Mouse (Mus musculus) layer of hippocampus, adult 8-10 months (tissue): ENCODE results near the gene 2310022A10Rik. TPM values are rescaled to one million over a fixed set of nuclear protein-coding genes. Genes with fewer than 3 reads are reported as not detected.
"Not testable (repeated sequence)": the region's sequence is repeated elsewhere in the genome, so short reads cannot be mapped to it uniquely, and the experiment has no call there.

Source experiments
- DNase-seq, 2 experiments: peaks; one replicate each; pipeline ENCODE4 v3.0.0; 2022; ENCODE audit warnings: low spot score in 2 of 2
- total RNA-seq, 4 experiments: library from RNA; stranded (reverse); gene quantifications; 2 replicates each; pipeline ENCODE4 v1.2.4; 2022

The 2310022A10Rik gene
- total RNA-seq, 4 experiments from 2014 or later: 25.9 to 34.2 (median 29.8) TPM

DNA sequence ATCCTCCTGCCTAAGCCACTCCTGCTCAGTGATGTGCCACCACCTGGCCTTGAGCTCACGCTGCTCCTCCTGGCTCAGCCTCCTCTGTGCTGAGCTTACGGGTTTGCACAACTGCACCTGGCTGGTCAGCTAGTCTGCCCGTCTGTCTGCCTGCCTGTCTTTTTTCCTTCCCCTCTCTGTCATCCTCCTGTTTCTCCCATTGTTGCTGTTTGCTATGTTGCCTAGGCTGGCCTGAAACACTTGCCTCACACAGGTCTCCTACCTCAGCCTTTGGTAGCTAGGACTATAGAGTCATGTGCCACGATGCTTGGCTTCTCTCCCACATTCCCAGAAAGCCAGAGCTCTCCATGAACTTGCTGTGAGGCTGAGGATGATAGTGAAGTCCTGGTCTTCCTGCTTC, 59.9 kb downstream of the 2310022A10Rik start:
- DNase-seq: no peak

GRCm38 (mm10) chr7:27613751-27614499, 60.9 kb downstream of the 2310022A10Rik start:
- peak; percentile 65 to 72 for DNase-seq

DNA sequence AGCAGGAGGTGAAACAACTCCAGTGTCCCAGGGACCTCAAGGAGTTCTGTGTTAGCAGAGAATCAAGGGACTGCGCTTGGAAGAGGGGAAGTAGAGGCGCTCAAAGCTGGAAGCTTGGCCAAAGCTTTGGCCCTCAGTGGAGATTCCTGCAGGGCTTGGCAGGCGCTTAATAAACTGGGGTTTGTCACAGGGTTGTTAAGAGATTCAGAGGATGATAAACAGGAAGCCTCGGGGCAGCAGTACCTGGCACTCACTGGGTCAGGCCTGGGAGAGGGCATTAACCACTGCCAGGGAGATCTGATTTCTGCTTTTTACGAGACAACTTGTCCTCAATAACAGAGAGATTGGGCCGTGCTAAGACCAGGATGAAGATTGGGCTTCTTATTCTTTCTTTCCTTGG, 68.0 kb downstream of the 2310022A10Rik start:
- no peak for DNase-seq

DNA sequence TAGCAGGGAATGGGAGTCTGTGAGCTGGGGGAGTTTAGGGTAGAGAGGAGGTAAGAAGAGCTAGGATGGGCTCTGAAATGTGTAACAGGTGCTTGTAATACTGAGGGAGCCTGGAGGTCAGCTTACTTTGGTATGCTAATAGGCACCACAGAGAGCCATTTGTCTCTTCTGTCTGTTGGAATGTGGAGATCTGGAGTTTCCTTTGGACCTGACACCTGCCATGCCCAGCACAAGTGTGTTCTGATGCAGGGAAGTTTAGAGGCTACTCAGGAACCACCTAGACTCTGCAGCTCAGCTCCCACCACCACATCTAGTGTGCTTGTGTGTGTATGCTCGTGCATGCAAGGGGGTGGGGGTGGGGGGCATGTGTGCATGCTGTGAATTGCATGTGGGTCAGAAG, 69.2 kb downstream of the 2310022A10Rik start:
- no peak for DNase-seq

GRCm38 (mm10) chr7:27624967-27625366, 71.9 kb downstream of the 2310022A10Rik start:
- DNase-seq: no peak

DNA sequence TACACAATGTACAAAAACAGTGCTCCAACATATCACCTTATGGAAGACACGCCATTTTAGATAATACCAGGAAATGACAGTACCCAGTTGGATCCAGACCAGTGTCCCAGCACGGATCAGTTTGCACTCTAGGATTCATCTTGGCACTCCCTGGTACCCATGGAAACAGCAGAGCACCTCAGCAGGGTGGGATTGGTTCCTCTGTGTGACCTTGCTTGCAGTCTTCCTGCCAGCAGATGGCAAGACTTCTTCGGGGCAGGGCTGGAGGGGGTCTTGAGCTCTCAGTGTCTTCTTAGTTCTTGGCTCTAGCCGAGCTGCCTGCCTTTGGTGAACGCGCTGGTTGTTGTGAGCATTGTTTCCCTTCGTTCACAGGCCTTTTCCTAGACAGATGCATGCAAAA, 74.7 kb downstream of the 2310022A10Rik start:
- no peak for DNase-seq

DNA sequence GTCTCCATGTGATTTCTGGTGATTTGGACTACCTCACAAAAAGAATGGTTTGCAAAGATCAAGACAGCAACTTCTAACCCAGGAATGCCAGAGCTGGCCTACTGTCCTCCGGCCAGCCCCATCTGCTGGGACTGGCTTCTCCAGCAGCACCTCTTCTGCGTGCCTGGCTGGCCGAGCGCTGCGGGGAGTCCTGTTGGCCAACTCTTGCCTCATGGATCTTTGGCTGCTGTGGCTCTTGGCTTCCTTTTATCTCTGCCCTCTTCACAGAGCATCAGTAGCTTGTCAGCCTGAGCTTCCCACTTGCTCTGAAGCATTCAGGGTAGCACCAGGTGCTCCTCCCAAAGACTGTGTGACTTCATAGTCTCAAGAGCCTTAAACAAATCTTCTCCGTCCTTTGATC, 75.2 kb downstream of the 2310022A10Rik start:
- DNase-seq: no peak

DNA sequence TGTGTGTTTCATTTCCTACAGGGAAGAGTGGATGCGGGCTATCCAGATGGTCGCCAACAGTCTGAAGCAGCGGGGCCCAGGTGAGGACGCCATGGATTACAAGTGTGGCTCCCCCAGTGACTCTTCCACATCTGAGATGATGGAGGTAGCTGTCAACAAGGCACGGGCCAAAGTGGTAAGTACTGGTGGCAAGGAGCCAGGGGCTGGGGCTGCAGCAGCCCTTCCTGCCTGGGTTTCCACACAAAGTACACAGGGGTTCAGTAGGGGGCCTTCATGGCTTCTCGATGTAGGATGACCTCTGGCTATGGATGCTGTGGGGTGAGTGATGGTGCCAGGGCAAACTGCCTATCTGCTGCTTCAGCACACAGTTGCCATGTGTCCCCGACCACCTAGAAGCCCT, 75.8 kb downstream of the 2310022A10Rik start:
- DNase-seq: not testable (repeated sequence)

DNA sequence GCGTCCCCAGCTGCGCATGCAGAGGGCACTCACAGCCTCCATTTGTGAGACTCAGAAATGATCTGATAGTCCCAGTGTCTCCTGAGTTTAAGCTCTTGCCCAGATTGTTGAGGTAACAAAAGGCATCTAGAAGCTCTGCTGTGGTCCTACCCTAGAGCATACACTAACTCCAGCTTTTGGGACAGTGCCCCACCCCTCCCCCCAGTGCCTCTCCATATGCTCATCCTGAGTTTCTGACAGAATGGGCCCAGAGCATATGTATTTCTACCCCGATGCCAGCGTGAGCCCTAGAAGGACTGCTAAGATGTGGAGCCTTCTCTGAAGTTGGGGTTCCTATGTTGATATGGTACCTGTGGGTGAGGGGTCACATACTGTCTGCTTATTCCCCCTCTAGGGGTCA, 78.4 kb downstream of the 2310022A10Rik start:
- DNase-seq: no peak

Other genes starting within 250 kb of the 2310022A10Rik start
- gene Ltbp4, start 215.5 kb upstream of the 2310022A10Rik start, total RNA-seq: 10 to 100 TPM; 48.5 to 59.4 (median 57.9) TPM
- gene Shkbp1, start 197.2 kb upstream of the 2310022A10Rik start, total RNA-seq: 10 to 100 TPM; 29.6 to 49.1 (median 34.1) TPM
- gene Gm20479, start 195.8 kb upstream of the 2310022A10Rik start, total RNA-seq: not detected
- gene Sptbn4, start 105.5 kb upstream of the 2310022A10Rik start, total RNA-seq: 100 to 1,000 TPM; 116 to 147 (median 135) TPM
- gene Blvrb, start 105.3 kb upstream of the 2310022A10Rik start, total RNA-seq: 10 to 100 TPM; 14.6 to 21.6 (median 20.1) TPM
- 1 to 10 TPM; 3.0 to 4.9 (median 3.9) TPM for gene Sertad3, start 79.5 kb upstream of the 2310022A10Rik start, total RNA-seq
- 10 to 100 TPM in 1 of 4 experiments, 1 to 10 TPM in 3; 6.4 to 10.7 (median 9.3) TPM for gene Sertad1, start 66.3 kb upstream of the 2310022A10Rik start, total RNA-seq
- under 1 TPM; 0.38 to 0.43 (median 0.39) TPM for gene Prx, start 53.9 kb upstream of the 2310022A10Rik start, total RNA-seq
- under 1 TPM in 1 of 4 experiments, not detected in 3; 0.25 TPM for gene Hipk4, start 30.0 kb upstream of the 2310022A10Rik start, total RNA-seq
- gene Pld3, start within 50 bp of the 2310022A10Rik start, total RNA-seq: 100 to 1,000 TPM; 559 to 594 (median 575) TPM
- 100 to 1,000 TPM in 2 of 4 experiments, 10 to 100 TPM in 2; 72.2 to 109 (median 97.5) TPM for gene Akt2, start 38.3 kb downstream of the 2310022A10Rik start, total RNA-seq
- gene Ttc9b, start 100.7 kb downstream of the 2310022A10Rik start, total RNA-seq: 10 to 100 TPM; 37.0 to 42.0 (median 41.1) TPM
- 100 to 1,000 TPM; 140 to 155 (median 146) TPM for gene Map3k10, start 121.4 kb downstream of the 2310022A10Rik start, total RNA-seq
- 10 to 100 TPM in 2 of 4 experiments, 1 to 10 TPM in 2; 9.6 to 13.5 (median 10.5) TPM for gene Zfp607b, start 136.1 kb downstream of the 2310022A10Rik start, total RNA-seq
- 10 to 100 TPM; 37.9 to 43.5 (median 41.4) TPM for gene Zfp60, start 178.2 kb downstream of the 2310022A10Rik start, total RNA-seq